Comparison of ENCODE assay signal across 8 mouse cellular contexts in the genomic region with DNA sequence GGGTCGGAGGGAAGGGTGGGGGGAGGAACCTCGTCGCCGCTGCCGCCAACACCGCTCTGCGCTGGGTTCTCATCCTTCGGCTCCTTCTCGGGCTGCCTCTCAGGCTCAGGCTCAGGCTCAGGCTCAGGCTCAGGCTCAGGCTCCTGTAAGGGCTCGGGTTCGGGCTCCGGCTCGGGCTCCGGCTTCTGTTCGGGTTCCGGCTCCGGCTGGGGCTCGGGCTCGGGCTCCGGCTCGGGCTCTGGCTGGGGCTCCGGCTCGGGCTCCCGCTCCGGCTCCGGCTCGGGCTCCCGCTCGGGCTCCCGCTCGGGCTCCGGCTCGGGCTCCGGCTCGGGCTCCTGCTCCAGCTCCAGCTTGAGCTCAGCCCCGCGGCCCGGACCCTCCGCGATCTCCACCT. TPM values are rescaled to one million over a fixed set of nuclear protein-coding genes. Genes with fewer than 3 reads are reported as not detected.
A peak's percentile ranks its signal among the peaks of the same experiment; 100 is the strongest.
DNase-seq lines count a peak whose midpoint lies in the region; ATAC-seq lines count a peak whose summit lies in the region.

No protein-coding gene starts in this region.

- WGBS in kidney, embryonic 16.5 days, result 13% methylated on average over 28 of the region's 40 CpGs
- WGBS in hindbrain, embryonic 10.5 days, result 29% methylated on average over 39 of the region's 40 CpGs
- WGBS in midbrain, embryonic 12.5 days, result 39% methylated on average over 20 of the region's 40 CpGs

- no peak for DNase-seq in kidney, postnatal 25 days
- DNase-seq in brain, adult 2 months (ENCODE audit: low read depth, low spot score), result peak; percentile 10
- DNase-seq in hindbrain, embryonic 10.5 days (ENCODE audit: low spot score), result no peak
- DNase-seq in MN1 (ENCODE audit: low spot score), result no peak
- no peak for DNase-seq in spleen, postnatal 14 days (ENCODE audit: low spot score in 2 of 2)
- DNase-seq in adrenal gland, adult 8-10 months, result no peak

- H3K9ac ChIP-seq in kidney, embryonic 16.5 days (replicated peaks; ENCODE audit: low read length), result peak overlapping the region; percentile 73
- peak overlapping the region; percentile 69 for H3K9ac ChIP-seq in midbrain, embryonic 12.5 days (replicated peaks)

- peak overlapping the region; percentile 60 for H3K4me3 ChIP-seq in kidney, embryonic 16.5 days (ENCODE audit: low read length)
- peak overlapping the region; percentile 65 for H3K4me3 ChIP-seq in hindbrain, embryonic 10.5 days
- peak overlapping the region; percentile 59 for H3K4me3 ChIP-seq in midbrain, embryonic 12.5 days

- H3K27ac ChIP-seq in kidney, embryonic 16.5 days (ENCODE audit: low read length), result peak overlapping the region; percentile 92
- peak overlapping the region; percentile 90 for H3K27ac ChIP-seq in hindbrain, embryonic 10.5 days
- peak overlapping the region; percentile 80 for H3K27ac ChIP-seq in midbrain, embryonic 12.5 days (replicated peaks)

- no peaks in the 10 kb centered on the region for H3K4me1 ChIP-seq in kidney, embryonic 16.5 days (ENCODE audit: insufficient read depth, low read length)
- H3K4me1 ChIP-seq in hindbrain, embryonic 10.5 days (replicated peaks), result peaks cover 10% of the 10 kb centered on the region; the same call in 1 of the 2 replicates
- 0 out of 2 replicates have a peak, but pooled peaks cover 5% of the 10 kb centered on the region for H3K4me1 ChIP-seq in midbrain, embryonic 12.5 days

- H3K36me3 ChIP-seq in kidney, embryonic 16.5 days (ENCODE audit: insufficient read depth, low read length), result no peaks in the 10 kb centered on the region
- no peaks in the 10 kb centered on the region for H3K36me3 ChIP-seq in hindbrain, embryonic 10.5 days
- H3K36me3 ChIP-seq in midbrain, embryonic 12.5 days, result no peaks in the 10 kb centered on the region

- ATAC-seq in kidney, embryonic 16.5 days (ENCODE audit: low FRiP score, low TSS enrichment), result peak; percentile 44; the same call in 1 of the 2 replicates
- ATAC-seq in midbrain, embryonic 12.5 days (ENCODE audit: low FRiP score, low read depth), result peak; percentile 28

- no peaks in the 10 kb centered on the region for H3K27me3 ChIP-seq in kidney, embryonic 16.5 days (ENCODE audit: insufficient read depth, low read length)
- H3K27me3 ChIP-seq in hindbrain, embryonic 10.5 days (ENCODE audit: insufficient read depth, poor library complexity, severe bottlenecking), result no peaks in the 10 kb centered on the region
- H3K27me3 ChIP-seq in midbrain, embryonic 12.5 days, result no peaks in the 10 kb centered on the region

- H3K9me3 ChIP-seq in kidney, embryonic 16.5 days (ENCODE audit: low read length), result no peaks in the 10 kb centered on the region
- peaks cover 13% of the 10 kb centered on the region; the same call in 1 of the 2 replicates for H3K9me3 ChIP-seq in hindbrain, embryonic 10.5 days
- H3K9me3 ChIP-seq in midbrain, embryonic 12.5 days, result no peaks in the 10 kb centered on the region

- peak overlapping the region; percentile 89 for H3K4me2 ChIP-seq in kidney, embryonic 16.5 days (replicated peaks; ENCODE audit: low read depth, low read length)
- H3K4me2 ChIP-seq in midbrain, embryonic 12.5 days (replicated peaks), result peak overlapping the region; percentile 68

RNA-seq across cellular contexts. Expression of a gene that starts 0.3 kb away (rescaled TPM):
- polyA plus RNA-seq in kidney, embryonic 16.5 days (2015; fragmentation: Nextera tagmentation; extraction: Ambion mirVana), result 0.61 and 0.62 TPM in 2 replicates
- polyA plus RNA-seq in hindbrain, embryonic 10.5 days (2016; fragmentation: Nextera tagmentation; extraction: Ambion mirVana), result 0.56 and 0.90 TPM in 2 replicates
- polyA plus RNA-seq in midbrain, embryonic 12.5 days (2016; fragmentation: Nextera tagmentation; extraction: Ambion mirVana), result 1.3 and 1.9 TPM in 2 replicates
- total RNA-seq in adrenal gland, adult 8-10 months (2022), result 10 to 100 TPM; 27.7 to 36.7 (median 32.1) TPM

RNA-seq across cellular contexts. Expression of a gene that starts 56.2 kb away (rescaled TPM):
- 15.2 and 17.0 TPM in 2 replicates for polyA plus RNA-seq in kidney, embryonic 16.5 days (2015; fragmentation: Nextera tagmentation; extraction: Ambion mirVana)
- 8.6 and 13.7 TPM in 2 replicates for polyA plus RNA-seq in hindbrain, embryonic 10.5 days (2016; fragmentation: Nextera tagmentation; extraction: Ambion mirVana)
- 11.7 and 12.6 TPM in 2 replicates for polyA plus RNA-seq in midbrain, embryonic 12.5 days (2016; fragmentation: Nextera tagmentation; extraction: Ambion mirVana)
- total RNA-seq in adrenal gland, adult 8-10 months (2022), result 10 to 100 TPM; 34.3 to 36.6 (median 36.2) TPM
